Mouse (Mus musculus) left cerebral cortex, adult 9 months (tissue): Measurements from ENCODE around the gene H2afx.

Experiments used
- DNase-seq, 2 experiments: peaks; one replicate each; pipeline ENCODE4 v3.0.0; 2022; ENCODE audit warnings: low spot score in 2 of 2

The H2afx gene

GRCm38 (mm10) chr9:44379862-44380261, 45.4 kb downstream of the H2afx start:
- no peak for DNase-seq

GRCm38 (mm10) chr9:44384596-44384995, 50.1 kb downstream of the H2afx start:
- DNase-seq = no peak
